Mouse (Mus musculus): ENCODE results near the gene Olfr611.

DNA sequence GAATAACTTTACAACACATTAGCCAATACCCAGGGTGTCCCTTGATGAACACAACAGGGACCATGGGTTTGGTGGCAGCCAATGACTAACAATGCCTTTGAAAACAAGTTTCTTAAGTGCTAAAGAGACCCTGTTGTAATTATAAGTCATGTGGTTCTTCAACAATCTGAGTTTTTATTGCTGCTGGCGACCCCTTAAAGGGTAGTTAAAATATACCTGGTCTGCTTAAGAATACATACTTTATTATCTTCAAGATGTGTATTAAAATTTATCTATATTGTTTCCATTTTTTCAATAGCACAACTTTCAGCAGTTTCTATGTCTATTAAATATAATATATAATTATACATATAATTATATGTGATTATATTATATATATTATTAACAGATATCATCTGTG lies 22.7 kb downstream of the Olfr611 start, which contains the start of gene Olfr609:
- no peak for TF ChIP-seq CTCF (IDR thresholded peaks at IDR 0.05; ENCODE audit: low read depth, low read length)
- TF ChIP-seq POLR2AphosphoS5 (IDR thresholded peaks at IDR 0.05; ENCODE audit: insufficient replicate concordance, low read depth, low read length): no peak
- no peak for TF ChIP-seq GATA1 (IDR thresholded peaks at IDR 0.05; ENCODE audit: borderline replicate concordance, low read length)

Measured in G1E (cell line).